In the genomic region with DNA sequence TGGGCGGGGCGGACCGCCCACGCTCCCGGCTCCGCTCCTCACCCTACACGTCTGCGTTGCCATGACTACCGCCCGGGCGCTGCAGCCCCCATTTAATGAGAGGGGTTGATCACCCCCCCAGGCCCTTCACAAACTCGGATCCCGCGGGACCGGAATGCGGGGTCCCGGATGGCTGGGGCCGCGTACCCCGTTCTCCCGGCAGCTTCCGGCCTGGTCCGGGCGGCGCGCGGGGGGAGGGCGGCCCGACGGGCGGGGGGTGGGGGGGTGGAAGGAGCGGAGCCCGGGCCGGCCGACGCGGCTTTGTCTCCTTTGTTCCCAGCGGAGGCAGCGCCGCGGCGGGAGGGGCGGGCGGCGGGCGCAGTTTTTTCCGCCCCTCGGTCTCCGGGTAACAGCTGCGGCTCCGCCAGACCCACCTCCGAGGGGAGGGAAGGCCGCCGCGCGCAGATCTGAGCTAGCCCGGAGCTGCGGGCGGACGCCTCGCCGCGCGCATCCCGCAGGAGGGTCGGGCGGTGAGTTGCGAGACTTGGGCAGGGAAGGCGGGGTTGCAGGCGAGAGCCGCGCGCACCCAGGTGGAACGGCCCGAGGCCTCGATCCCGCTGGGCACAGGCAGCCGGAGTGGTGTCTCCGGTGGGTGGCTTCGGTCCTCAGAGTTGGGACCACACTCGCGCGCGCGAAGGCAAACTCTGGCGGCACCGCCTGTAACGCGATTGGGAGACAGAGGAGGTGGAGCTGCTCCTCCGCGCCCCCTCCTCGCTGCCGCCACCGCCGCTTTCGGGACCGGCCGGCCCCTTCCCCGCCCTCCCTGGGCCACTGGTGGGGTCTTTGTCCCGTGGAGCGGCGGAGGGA, we compare ENCODE assay signal across 9 mouse cellular contexts. TPM values are rescaled to one million over a fixed set of nuclear protein-coding genes. Genes with fewer than 3 reads are reported as not detected.
A peak's percentile ranks its signal among the peaks of the same experiment; 100 is the strongest.
DNase-seq lines count a peak whose midpoint lies in the region; ATAC-seq and TF ChIP-seq lines count a peak whose summit lies in the region.
"Had no signal": no experiment of that assay in that cellular context is flagged by ENCODE, and none has a peak within 500 bp of the region (broad histone marks: within the 10 kb centered on the region; RNA-seq: fewer than 3 reads in every experiment).

Plxnb1 (plus strand) TSS at position 253 of the 846 bp plus-strand sequence.

- CTCF ChIA-PET in Patski (lab: Charles Lee), result no interaction called here

- peak; percentile 11 for ATAC-seq in Patski
- peak; percentile 35 for ATAC-seq in frontal cortex, adult (ENCODE audit: low TSS enrichment)
- ATAC-seq in hindbrain, embryonic 14.5 days (ENCODE audit: low FRiP score), result peak; percentile 64

- no peak for DNase-seq in Patski (ENCODE audit: low read depth, low spot score)
- DNase-seq in cerebellum, adult 2 months, result peak; percentile 60 to 61
- DNase-seq in hindbrain, embryonic 14.5 days (ENCODE audit: low spot score), result peak; percentile 75
- DNase-seq in left cerebral cortex, adult 18-20 months (ENCODE audit: low spot score in 2 of 2), result peak; percentile 50 to 61
- DNase-seq in lung, postnatal 36 days, result peak; percentile 69
- peak; percentile 69 for DNase-seq in right cerebral cortex, adult 18-20 months
- DNase-seq in c-Kit-positive CD71-positive TER-119-positive erythroid progenitor cells, embryonic 14.5 days (ENCODE audit: low spot score), result no peak

- no peaks in the 10 kb centered on the region for H3K4me1 ChIP-seq in cerebellum, adult 2 months (ENCODE audit: control insufficient read depth, insufficient read depth, low read length)
- H3K4me1 ChIP-seq in hindbrain, embryonic 14.5 days (replicated peaks; ENCODE audit: control insufficient read depth, insufficient read depth, low read length), result peaks cover 37% of the 10 kb centered on the region

- H3K4me3 ChIP-seq in cerebellum, adult 2 months (replicated peaks; ENCODE audit: insufficient read depth, low read depth, low read length), result peak within 1 kb of the TSS; percentile 56
- peak within 1 kb of the TSS; percentile 83 for H3K4me3 ChIP-seq in hindbrain, embryonic 14.5 days (replicated peaks; ENCODE audit: low read length)

- no peak for TF ChIP-seq POLR2A in cerebellum, adult 2 months (IDR thresholded peaks at IDR 0.05; ENCODE audit: borderline replicate concordance, insufficient read depth, low read length)

- H3K9ac ChIP-seq in hindbrain, embryonic 14.5 days, result peak within 1 kb of the TSS; percentile 95

- POLR2A ChIA-PET in Patski (lab: Charles Lee), result no interaction called here

- WGBS in cerebellum, adult 2 months, result under 1% methylated on average over 86 of the region's 102 CpGs
- under 1% methylated on average over 97 of the region's 102 CpGs for WGBS in hindbrain, embryonic 14.5 days

- H3K36me3 ChIP-seq in hindbrain, embryonic 14.5 days (replicated peaks; ENCODE audit: control insufficient read depth, insufficient read depth), result peaks cover 27% of the 10 kb centered on the region

- no peaks in the 10 kb centered on the region for H3K9me3 ChIP-seq in hindbrain, embryonic 14.5 days (ENCODE audit: control insufficient read depth, low read length)

- in situ Hi-C loops in Patski (cut with MboI; ENCODE audit: low pct_unique_long_range_greater_than_20kb), result no loop called here

- TF ChIP-seq CTCF in Patski (IDR thresholded peaks at IDR 0.05), result no peak
- no peak for TF ChIP-seq CTCF in cerebellum, adult 2 months (IDR thresholded peaks at IDR 0.05; ENCODE audit: borderline replicate concordance, insufficient read depth, low read depth, low read length)

- H3K4me2 ChIP-seq in hindbrain, embryonic 14.5 days (replicated peaks), result peak within 1 kb of the TSS; percentile 62

- H3K27ac ChIP-seq in cerebellum, adult 2 months (ENCODE audit: insufficient read depth, low read length), result peak within 1 kb of the TSS; percentile 87; the same call in 1 of the 2 replicates
- H3K27ac ChIP-seq in hindbrain, embryonic 14.5 days, result peak within 1 kb of the TSS; percentile 99
- H3K27ac ChIP-seq: macrophage had no signal

- peaks cover 29% of the 10 kb centered on the region for H3K27me3 ChIP-seq in Patski
- no peaks in the 10 kb centered on the region for H3K27me3 ChIP-seq in cerebellum, adult 2 months (ENCODE audit: control insufficient read depth, insufficient read depth, low read length)
- H3K27me3 ChIP-seq in hindbrain, embryonic 14.5 days (ENCODE audit: control insufficient read depth, insufficient read depth, low read length), result no peaks in the 10 kb centered on the region

RNA-seq across cellular contexts. Expression of gene Plxnb1, which starts in this region (rescaled TPM):
- polyA plus RNA-seq in Patski (2021), result 0.40 TPM
- 26.4 and 26.6 TPM in 2 replicates for polyA plus RNA-seq in cerebellum, adult 2 months (2012; rRNA removed)
- 14.2 and 16.6 TPM in 2 replicates for polyA plus RNA-seq in hindbrain, embryonic 14.5 days (2014; fragmentation: Nextera tagmentation; extraction: Ambion mirVana)
- total RNA-seq in left cerebral cortex, adult 18-20 months (2021), result 10 to 100 TPM; 57.1 to 58.4 TPM
- polyA plus RNA-seq: macrophage had no signal

Comparison
In these comparisons a context has a peak if more than half of its experiments do, and no peak if none do; other contexts are left out.
1. RNA of gene Plxnb1 (polyA plus RNA-seq): 26.4 to 26.6 TPM in cerebellum, adult 2 months and 14.2 to 16.6 TPM in hindbrain, embryonic 14.5 days; 0.40 TPM in Patski (single experiment); every median in the first group is over 10 times any median in the second.
2. Peak in ATAC-seq in Patski; RNA of the gene not detected or under 1 TPM.
3. ATAC-seq: peak in every context shown above with its lines; median percentile 64 in hindbrain, embryonic 14.5 days; 35 in frontal cortex, adult; 11 in Patski.
4. DNase-seq: peak in cerebellum, adult 2 months (2 of 2), hindbrain, embryonic 14.5 days (single experiment), left cerebral cortex, adult 18-20 months (2 of 2), lung, postnatal 36 days (single experiment) and right cerebral cortex, adult 18-20 months (single experiment); none in Patski (single experiment) and c-Kit-positive CD71-positive TER-119-positive erythroid progenitor cells, embryonic 14.5 days (single experiment).